Mouse (Mus musculus) lung, postnatal 0 days (tissue): ENCODE results near the gene Slc6a13.

Experiments used
- CTCF ChIP-seq: IDR thresholded peaks from 2 replicates; pipeline ENCODE4 v1.5.1; 2016; ENCODE audit warnings: antibody characterized with exemption, mild to moderate bottlenecking
- EP300 ChIP-seq: IDR thresholded peaks from 2 replicates; pipeline ENCODE4 v1.6.1; 2016; ENCODE audit warnings: antibody characterized with exemption, mild to moderate bottlenecking, control low read depth

- TF ChIP-seq CTCF, result no peak
- TF ChIP-seq EP300, result no peak
These were observed 29.9 kb upstream of the Slc6a13 start for GRCm38 (mm10) chr6:121270156-121270555.
